Mouse (Mus musculus): ENCODE data around the gene Tubal3. TPM values are rescaled to one million over a fixed set of nuclear protein-coding genes. Genes with fewer than 3 reads are reported as not detected.

The Tubal3 gene
- polyA plus RNA-seq (2014; fragmentation: Nextera tagmentation; extraction: Ambion mirVana) = not detected in 2 replicates

- Histone ChIP-seq H3K36me3 (ENCODE audit: control insufficient read depth, insufficient read depth, low read length) (0 out of 2 replicates have a peak, but pooled peaks cover 10% of the 10 kb centered on the region), H3K9me3 (ENCODE audit: control insufficient read depth, low read length) (no peaks in the 10 kb centered on the region), H3K9ac (ENCODE audit: low read length) (peak within 1 kb of the TSS; percentile 85), H3K4me1 (ENCODE audit: control insufficient read depth in 2 of 2, insufficient read depth in 2 of 2, low read length in 2 of 2) (peaks cover 0 to 10% of the 10 kb centered on the region in 2 experiments; a peak in 1 of 4 replicates), H3K27me3 (ENCODE audit: control insufficient read depth, insufficient read depth, low read length) (no peaks in the 10 kb centered on the region), H3K27ac (replicated peaks in 1 of 2; ENCODE audit: control insufficient read depth in 1 of 2, insufficient read depth in 1 of 2, low read depth in 2 of 2, low read length in 2 of 2) (peak within 1 kb of the TSS; percentile 72 to 76), H3K4me3 (ENCODE audit: control insufficient read depth in 1 of 2, insufficient read depth in 1 of 2, low read depth in 1 of 2, low read length in 2 of 2) (peak within 1 kb of the TSS; percentile 84 to 99), H3K4me2 (ENCODE audit: low read length) (peak within 1 kb of the TSS; percentile 74)
- peak; percentile 95 for ATAC-seq (ENCODE audit: insufficient number of reproducible peaks, insufficient read depth, low FRiP score, low read depth)
- under 1% methylated on average over 52 of the region's 52 CpGs for WGBS
Measured at GRCm38 (mm10) chr13:3917571-3918311, at the start of gene Tubal3, which contains the start of gene Net1. Gene Tubal3 (plus strand): TSS chr13:3918274. Gene Net1 (minus strand): TSS chr13:3918220.

- ATAC-seq (ENCODE audit: insufficient number of reproducible peaks, insufficient read depth, low FRiP score, low read depth) = no peak
Measured at GRCm38 (mm10) chr13:3869901-3870300, 48.2 kb upstream of the Tubal3 start.

DNA sequence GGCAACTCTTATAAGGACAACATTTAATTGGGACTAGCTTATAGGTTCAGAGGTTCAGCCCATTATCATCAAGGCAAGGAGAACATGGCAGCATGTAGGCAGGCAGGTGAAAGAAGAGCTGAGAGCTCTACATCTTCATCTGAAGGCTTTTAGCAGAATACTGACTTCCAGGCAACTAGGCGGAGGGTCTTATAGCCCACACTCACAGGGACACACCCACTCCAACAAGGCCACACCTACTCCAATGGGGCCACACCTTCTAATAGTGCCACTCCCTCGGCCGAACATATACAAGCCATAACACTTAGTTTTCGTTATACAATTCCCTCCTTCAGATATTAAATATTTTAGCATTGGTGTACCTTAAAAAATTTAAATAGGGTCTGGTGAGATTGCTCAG, 45.2 kb upstream of the Tubal3 start:
- Histone ChIP-seq H3K36me3 (ENCODE audit: control insufficient read depth, insufficient read depth, low read length) (no peaks in the 10 kb centered on the region), H3K4me1 (ENCODE audit: control insufficient read depth in 2 of 2, insufficient read depth in 2 of 2, low read length in 2 of 2) (peaks cover 7 to 10% of the 10 kb centered on the region in 2 experiments; a peak in 2 of 4 replicates), H3K9me3 (ENCODE audit: control insufficient read depth, low read length) (no peaks in the 10 kb centered on the region), H3K27me3 (ENCODE audit: control insufficient read depth, insufficient read depth, low read length) (no peaks in the 10 kb centered on the region), H3K4me2 (ENCODE audit: low read length) (no peak overlapping the region), H3K9ac (ENCODE audit: low read length) (no peak overlapping the region), H3K4me3 (ENCODE audit: control insufficient read depth in 1 of 2, insufficient read depth in 1 of 2, low read depth in 1 of 2, low read length in 2 of 2) (no peak overlapping the region), H3K27ac (replicated peaks in 1 of 2; ENCODE audit: control insufficient read depth in 1 of 2, insufficient read depth in 1 of 2, low read depth in 2 of 2, low read length in 2 of 2) (no peak overlapping the region)
- 88% methylated on average over 4 of the region's 4 CpGs for whole genome bisulfite sequencing
- ATAC-seq (ENCODE audit: insufficient number of reproducible peaks, insufficient read depth, low FRiP score, low read depth) = no peak

More at GRCm38 (mm10) chr13:3869901-3870300, 48.2 kb upstream of the Tubal3 start:
- peaks cover 0 to 3% of the 10 kb centered on the region in 2 experiments; a peak in 2 of 4 replicates for H3K4me1 ChIP-seq (ENCODE audit: control insufficient read depth in 2 of 2, insufficient read depth in 2 of 2, low read length in 2 of 2)
- H3K9me3 ChIP-seq (ENCODE audit: control insufficient read depth, low read length) = no peaks in the 10 kb centered on the region
- no peaks in the 10 kb centered on the region for H3K27me3 ChIP-seq (ENCODE audit: control insufficient read depth, insufficient read depth, low read length)
- H3K4me3 ChIP-seq (ENCODE audit: control insufficient read depth in 1 of 2, insufficient read depth in 1 of 2, low read depth in 1 of 2, low read length in 2 of 2) = no peak overlapping the region
- H3K9ac ChIP-seq (ENCODE audit: low read length) = no peak overlapping the region
- no peak overlapping the region; a peak in 1 of 4 replicates for H3K27ac ChIP-seq (replicated peaks in 1 of 2; ENCODE audit: control insufficient read depth in 1 of 2, insufficient read depth in 1 of 2, low read depth in 2 of 2, low read length in 2 of 2)
- H3K4me2 ChIP-seq (ENCODE audit: low read length) = no peak overlapping the region
- H3K36me3 ChIP-seq (ENCODE audit: control insufficient read depth, insufficient read depth, low read length) = no peaks in the 10 kb centered on the region

DNA sequence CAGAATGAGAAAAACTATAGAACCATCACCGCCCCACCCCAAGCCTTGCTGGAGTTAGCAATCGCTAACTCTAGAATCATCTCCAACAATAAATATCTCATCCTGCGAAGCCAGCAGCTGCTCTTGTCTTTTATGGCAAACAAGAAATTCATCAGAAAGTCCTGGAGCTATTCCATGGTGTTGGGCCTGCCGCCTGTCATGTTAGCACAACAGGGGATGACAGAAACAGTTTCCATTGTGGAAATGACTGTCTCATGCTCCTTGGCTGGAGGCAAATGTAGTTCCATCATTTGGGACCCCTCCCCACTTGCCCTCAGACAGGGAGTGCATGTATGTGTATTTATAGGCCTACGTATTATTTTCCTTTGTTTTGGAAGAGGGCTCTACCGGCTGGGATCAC, 41.6 kb upstream of the Tubal3 start:
- H3K4me3 ChIP-seq (ENCODE audit: control insufficient read depth in 1 of 2, insufficient read depth in 1 of 2, low read depth in 1 of 2, low read length in 2 of 2) = no peak overlapping the region
- 70% methylated on average over 6 of the region's 6 CpGs for WGBS
- H3K27me3 ChIP-seq (ENCODE audit: control insufficient read depth, insufficient read depth, low read length) = no peaks in the 10 kb centered on the region
- H3K27ac ChIP-seq (replicated peaks in 1 of 2; ENCODE audit: control insufficient read depth in 1 of 2, insufficient read depth in 1 of 2, low read depth in 2 of 2, low read length in 2 of 2) = 0 out of 4 replicates have a peak overlapping the region, but pooled peaks of 1 of the 2 experiments have one; percentile 14
- peaks cover 7 to 10% of the 10 kb centered on the region in 2 experiments; a peak in 2 of 4 replicates for H3K4me1 ChIP-seq (ENCODE audit: control insufficient read depth in 2 of 2, insufficient read depth in 2 of 2, low read length in 2 of 2)
- ATAC-seq (ENCODE audit: insufficient number of reproducible peaks, insufficient read depth, low FRiP score, low read depth) = 0 out of 2 replicates have a peak, but pooled peaks have one; percentile 8
- H3K36me3 ChIP-seq (ENCODE audit: control insufficient read depth, insufficient read depth, low read length) = peaks cover 9% of the 10 kb centered on the region
- peak overlapping the region; percentile 8; the same call in 1 of the 2 replicates for H3K9ac ChIP-seq (ENCODE audit: low read length)
- no peak overlapping the region for H3K4me2 ChIP-seq (ENCODE audit: low read length)
- H3K9me3 ChIP-seq (ENCODE audit: control insufficient read depth, low read length) = no peaks in the 10 kb centered on the region

DNA sequence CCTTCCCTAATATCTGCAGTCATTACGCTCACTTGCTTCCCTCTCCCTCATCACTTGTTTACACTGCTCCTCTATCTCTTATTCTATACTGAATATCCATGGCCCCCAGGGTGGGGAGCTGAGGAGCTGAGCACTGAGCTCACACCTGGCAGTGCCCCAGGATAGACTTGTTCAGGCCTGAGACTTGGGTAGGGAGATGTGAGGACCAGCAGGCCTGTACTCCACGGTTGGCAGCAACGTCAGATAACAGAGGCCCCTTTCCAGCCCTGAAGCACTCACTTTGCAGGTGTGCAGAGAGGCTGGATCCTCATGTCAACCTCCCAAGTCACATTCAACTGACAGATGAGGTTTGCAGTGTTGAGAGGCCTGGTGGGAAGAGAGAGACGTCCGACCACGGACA, 40.9 kb upstream of the Tubal3 start:
- Histone ChIP-seq H3K4me2 (ENCODE audit: low read length) (no peak overlapping the region), H3K27me3 (ENCODE audit: control insufficient read depth, insufficient read depth, low read length) (no peaks in the 10 kb centered on the region), H3K4me1 (ENCODE audit: control insufficient read depth in 2 of 2, insufficient read depth in 2 of 2, low read length in 2 of 2) (peaks cover 7 to 10% of the 10 kb centered on the region in 2 experiments; a peak in 2 of 4 replicates), H3K4me3 (ENCODE audit: control insufficient read depth in 1 of 2, insufficient read depth in 1 of 2, low read depth in 1 of 2, low read length in 2 of 2) (no peak overlapping the region), H3K36me3 (ENCODE audit: control insufficient read depth, insufficient read depth, low read length) (peaks cover 16% of the 10 kb centered on the region), H3K9ac (ENCODE audit: low read length) (no peak overlapping the region), H3K27ac (replicated peaks in 1 of 2; ENCODE audit: control insufficient read depth in 1 of 2, insufficient read depth in 1 of 2, low read depth in 2 of 2, low read length in 2 of 2) (0 out of 4 replicates have a peak overlapping the region, but pooled peaks of 1 of the 2 experiments have one; percentile 14), H3K9me3 (ENCODE audit: control insufficient read depth, low read length) (no peaks in the 10 kb centered on the region)
- WGBS = 43% methylated on average over 6 of the region's 6 CpGs
- ATAC-seq (ENCODE audit: insufficient number of reproducible peaks, insufficient read depth, low FRiP score, low read depth) = no peak

- H3K36me3 ChIP-seq (ENCODE audit: control insufficient read depth, insufficient read depth, low read length) = peaks cover 22% of the 10 kb centered on the region
- peaks cover 7 to 10% of the 10 kb centered on the region in 2 experiments; a peak in 2 of 4 replicates for H3K4me1 ChIP-seq (ENCODE audit: control insufficient read depth in 2 of 2, insufficient read depth in 2 of 2, low read length in 2 of 2)
- 66% methylated on average over 4 of the region's 4 CpGs for WGBS
- no peak for ATAC-seq (ENCODE audit: insufficient number of reproducible peaks, insufficient read depth, low FRiP score, low read depth)
- H3K9ac ChIP-seq (ENCODE audit: low read length) = no peak overlapping the region
- no peak overlapping the region for H3K27ac ChIP-seq (replicated peaks in 1 of 2; ENCODE audit: control insufficient read depth in 1 of 2, insufficient read depth in 1 of 2, low read depth in 2 of 2, low read length in 2 of 2)
- H3K27me3 ChIP-seq (ENCODE audit: control insufficient read depth, insufficient read depth, low read length) = no peaks in the 10 kb centered on the region
- H3K4me2 ChIP-seq (ENCODE audit: low read length) = no peak overlapping the region
- H3K9me3 ChIP-seq (ENCODE audit: control insufficient read depth, low read length) = no peaks in the 10 kb centered on the region
- no peak overlapping the region for H3K4me3 ChIP-seq (ENCODE audit: control insufficient read depth in 1 of 2, insufficient read depth in 1 of 2, low read depth in 1 of 2, low read length in 2 of 2)
Measured at GRCm38 (mm10) chr13:3877679-3878220, 40.3 kb upstream of the Tubal3 start.

GRCm38 (mm10) chr13:3886663-3887062, 31.4 kb upstream of the Tubal3 start:
- no peak for ATAC-seq (ENCODE audit: insufficient number of reproducible peaks, insufficient read depth, low FRiP score, low read depth)
- H3K36me3 ChIP-seq (ENCODE audit: control insufficient read depth, insufficient read depth, low read length) = peaks cover 68% of the 10 kb centered on the region

More at GRCm38 (mm10) chr13:3886663-3887062, 31.4 kb upstream of the Tubal3 start:
- Histone ChIP-seq H3K4me3 (ENCODE audit: control insufficient read depth in 1 of 2, insufficient read depth in 1 of 2, low read depth in 1 of 2, low read length in 2 of 2) (no peak overlapping the region), H3K27ac (replicated peaks in 1 of 2; ENCODE audit: control insufficient read depth in 1 of 2, insufficient read depth in 1 of 2, low read depth in 2 of 2, low read length in 2 of 2) (no peak overlapping the region), H3K4me2 (ENCODE audit: low read length) (no peak overlapping the region), H3K9ac (ENCODE audit: low read length) (no peak overlapping the region), H3K4me1 (ENCODE audit: control insufficient read depth in 2 of 2, insufficient read depth in 2 of 2, low read length in 2 of 2) (peaks cover 3 to 8% of the 10 kb centered on the region in 2 experiments; a peak in 3 of 4 replicates), H3K27me3 (ENCODE audit: control insufficient read depth, insufficient read depth, low read length) (no peaks in the 10 kb centered on the region), H3K9me3 (ENCODE audit: control insufficient read depth, low read length) (no peaks in the 10 kb centered on the region)
- 95% methylated on average over 7 of the region's 7 CpGs for WGBS
